Mouse (Mus musculus) liver, adult 2 months (tissue): Measurements from ENCODE around the gene Poc1a. TPM values are rescaled to one million over a fixed set of nuclear protein-coding genes. Genes with fewer than 3 reads are reported as not detected.

Source experiments
- DNase-seq: peaks from one replicate; pipeline ENCODE4 v3.0.0-alpha.2; 2011; ENCODE audit warnings: low read depth, low spot score; ENCODE audit errors: extremely low read depth
- H3K27ac ChIP-seq: fragments of 200-500 bp; replicated peaks from 2 replicates; pipeline ENCODE4 v1.5.1; 2012; ENCODE audit warnings: low read depth, mild to moderate bottlenecking, control low read depth, inconsistent platforms, low read length; ENCODE audit not compliant: insufficient read depth
- H3K27me3 ChIP-seq: fragments of 200-500 bp; 2 replicates; pipeline ENCODE4 v1.6.1; 2012; ENCODE audit warnings: mild to moderate bottlenecking, moderate library complexity, low read length, inconsistent platforms; ENCODE audit not compliant: control insufficient read depth, insufficient read depth
- H3K36me3 ChIP-seq: fragments of 200-500 bp; 2 replicates; pipeline ENCODE4 v1.6.1; 2012; ENCODE audit warnings: low read length, inconsistent platforms; ENCODE audit not compliant: control insufficient read depth, insufficient read depth
- H3K4me1 ChIP-seq: fragments of 200-500 bp; 2 replicates; pipeline ENCODE4 v1.6.1; 2011; ENCODE audit warnings: low read length; ENCODE audit not compliant: control insufficient read depth, insufficient read depth
- H3K4me3 ChIP-seq: fragments of 200-500 bp; 2 replicates; pipeline ENCODE4 v1.5.1; 2011; ENCODE audit warnings: low read depth, mild to moderate bottlenecking, control low read depth, low read length, moderate library complexity; ENCODE audit not compliant: insufficient read depth
- H3K79me2 ChIP-seq: fragments of 200-500 bp; 2 replicates; pipeline ENCODE4 v1.6.1; 2012; ENCODE audit warnings: inconsistent platforms, mild to moderate bottlenecking, low read length, moderate library complexity; ENCODE audit not compliant: control insufficient read depth, insufficient read depth
- H3K9ac ChIP-seq: fragments of 200-500 bp; 2 replicates; pipeline ENCODE4 v1.6.1; 2012; ENCODE audit warnings: low read depth, mild to moderate bottlenecking, control low read depth, inconsistent platforms, low read length
- CTCF ChIP-seq: fragments of 200-500 bp; IDR thresholded peaks from 2 replicates; pipeline ENCODE4 v1.5.1; 2011; ENCODE audit warnings: low read depth, low read length, control low read depth
- POLR2A ChIP-seq: fragments of 200-500 bp; IDR thresholded peaks from 2 replicates; pipeline ENCODE4 v1.6.1; 2011; ENCODE audit warnings: low read length, control low read depth; ENCODE audit not compliant: insufficient read depth; ENCODE audit errors: extremely low read depth
- WGBS: fragments of 180-500 bp; shearing (Covaris S2); methylation state at CpG from one replicate; pipeline ENCODE4 v1.1.7; 2018; 5-methylcytosine and 5-hydroxymethylcytosine counted together
- polyA plus RNA-seq: library from polyadenylated mRNA; depleted of rRNA; stranded (reverse); fragments of >200 nt; gene quantifications from 2 replicates; pipeline ENCODE4 v1.2.3, GENCODE M21; 2012
- total RNA-seq: library from RNA; depleted of rRNA; stranded (reverse); fragments of >200 nt; gene quantifications from 2 replicates; pipeline ENCODE4 v1.2.3, GENCODE M21; 2014

The Poc1a gene
- total and polyA plus RNA-seq, 2 experiments, result 1.8 to 3.9 TPM

GRCm38 (mm10) chr9:106242813-106243488 is 37.9 kb upstream of the Poc1a start:
- Histone ChIP-seq H3K27me3 (no peaks in the 10 kb centered on the region), H3K4me1 (peaks cover 20% of the 10 kb centered on the region; the same call in 1 of the 2 replicates), H3K27ac (peak overlapping the region; percentile 18), H3K9ac (peak overlapping the region; percentile 61), H3K36me3 (peaks cover 69% of the 10 kb centered on the region), H3K4me3 (peak overlapping the region; percentile 48), H3K79me2 (peaks cover 12% of the 10 kb centered on the region)
- peak; percentile 67 for DNase-seq
- 20% methylated on average over 19 of the region's 19 CpGs for WGBS
- TF ChIP-seq CTCF (peak; percentile 16; the same call in 1 of the 2 replicates), POLR2A (peak; percentile 68)

GRCm38 (mm10) chr9:106249550-106249949 is 31.3 kb upstream of the Poc1a start:
- H3K4me3 ChIP-seq, result no peak overlapping the region
- H3K27ac ChIP-seq, result no peak overlapping the region
- no peaks in the 10 kb centered on the region for H3K27me3 ChIP-seq
- TF ChIP-seq CTCF, result no peak
- TF ChIP-seq POLR2A, result no peak
- H3K79me2 ChIP-seq, result peaks cover 12% of the 10 kb centered on the region
- peak; percentile 37 for DNase-seq
- WGBS, result 78% methylated on average over 11 of the region's 11 CpGs
- H3K36me3 ChIP-seq, result peaks cover 19% of the 10 kb centered on the region
- H3K4me1 ChIP-seq, result peaks cover 5% of the 10 kb centered on the region; the same call in 1 of the 2 replicates
- H3K9ac ChIP-seq, result no peak overlapping the region

- Histone ChIP-seq H3K36me3 (peaks cover 14% of the 10 kb centered on the region), H3K79me2 (peaks cover 12% of the 10 kb centered on the region), H3K4me3 (no peak overlapping the region), H3K4me1 (peaks cover 5% of the 10 kb centered on the region; the same call in 1 of the 2 replicates), H3K9ac (no peak overlapping the region), H3K27ac (no peak overlapping the region), H3K27me3 (no peaks in the 10 kb centered on the region)
- no peak for DNase-seq
- TF ChIP-seq POLR2A (no peak), CTCF (no peak)
- 85% methylated on average over 4 of the region's 4 CpGs for WGBS
These were observed 30.6 kb upstream of the Poc1a start for GRCm38 (mm10) chr9:106250245-106250644.

GRCm38 (mm10) chr9:106251066-106251465 is 29.8 kb upstream of the Poc1a start:
- H3K9ac ChIP-seq, result no peak overlapping the region

GRCm38 (mm10) chr9:106254001-106254400 is 26.9 kb upstream of the Poc1a start:
- Histone ChIP-seq H3K9ac (no peak overlapping the region), H3K36me3 (no peaks in the 10 kb centered on the region), H3K4me1 (no peaks in the 10 kb centered on the region), H3K4me3 (no peak overlapping the region), H3K79me2 (no peaks in the 10 kb centered on the region), H3K27me3 (no peaks in the 10 kb centered on the region), H3K27ac (no peak overlapping the region)
- no peak for TF ChIP-seq POLR2A
- no peak for TF ChIP-seq CTCF
- DNase-seq, result no peak
- WGBS, result 87% methylated on average over 2 of the region's 2 CpGs

More at GRCm38 (mm10) chr9:106251066-106251465, 29.8 kb upstream of the Poc1a start:
- 85% methylated on average over 8 of the region's 8 CpGs for WGBS
- peaks cover 10% of the 10 kb centered on the region for H3K36me3 ChIP-seq
- no peak for TF ChIP-seq POLR2A
- no peak for TF ChIP-seq CTCF
- no peak overlapping the region for H3K27ac ChIP-seq
- H3K4me1 ChIP-seq, result peaks cover 5% of the 10 kb centered on the region; the same call in 1 of the 2 replicates
- H3K79me2 ChIP-seq, result peaks cover 12% of the 10 kb centered on the region
- no peak overlapping the region for H3K4me3 ChIP-seq
- DNase-seq, result no peak
- H3K27me3 ChIP-seq, result no peaks in the 10 kb centered on the region

GRCm38 (mm10) chr9:106258412-106258811 is 22.4 kb upstream of the Poc1a start:
- no peak overlapping the region for H3K4me3 ChIP-seq
- H3K27ac ChIP-seq, result no peak overlapping the region
- DNase-seq, result no peak
- no peaks in the 10 kb centered on the region for H3K36me3 ChIP-seq
- WGBS, result 83% methylated on average over 4 of the region's 4 CpGs
- H3K27me3 ChIP-seq, result no peaks in the 10 kb centered on the region
- no peak overlapping the region for H3K9ac ChIP-seq
- no peak for TF ChIP-seq POLR2A
- TF ChIP-seq CTCF, result no peak
- H3K79me2 ChIP-seq, result no peaks in the 10 kb centered on the region
- H3K4me1 ChIP-seq, result peaks cover 17% of the 10 kb centered on the region
